Mouse (Mus musculus): ENCODE measurements around the gene Kank1. TPM values are rescaled to one million over a fixed set of nuclear protein-coding genes. Genes with fewer than 3 reads are reported as not detected.

Kank1 gene
- total and polyA plus RNA-seq, 2 experiments from 2014 or later = 6.0 to 16.6 TPM

DNA sequence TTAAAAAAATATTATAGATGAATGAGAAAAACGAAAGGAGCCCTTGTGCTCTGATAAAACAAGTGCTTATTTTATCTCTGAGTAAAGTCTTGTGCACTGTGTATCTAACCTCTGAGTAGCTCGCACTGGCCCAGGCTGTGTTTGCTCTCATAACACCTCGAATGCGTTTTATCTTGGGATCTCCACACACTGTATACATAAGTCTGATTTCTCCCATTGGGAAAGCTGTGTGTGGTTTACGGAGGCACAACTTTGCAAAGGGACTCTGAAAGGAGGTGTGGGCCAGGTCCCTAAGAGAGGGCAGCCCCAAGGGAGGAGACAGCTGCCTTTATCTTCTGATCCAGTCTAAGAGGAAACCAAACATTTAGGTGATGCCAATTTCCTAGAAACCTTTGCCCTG is 198.6 kb downstream of the Kank1 start:
- DNase-seq (ENCODE audit: low spot score) = no peak
- Histone ChIP-seq H3K4me2 (ENCODE audit: low read depth, low read length, poor library complexity, severe bottlenecking) (no peak overlapping the region), H3K9ac (replicated peaks; ENCODE audit: low read length, poor library complexity, severe bottlenecking) (no peak overlapping the region), H3K36me3 (ENCODE audit: insufficient read depth, low read length) (peaks cover 2% of the 10 kb centered on the region; the same call in 1 of the 2 replicates), H3K4me3 (ENCODE audit: low read depth, low read length) (no peak overlapping the region), H3K4me1 (ENCODE audit: insufficient read depth, low read length) (peaks cover 3% of the 10 kb centered on the region; the same call in 1 of the 2 replicates), H3K27me3 (ENCODE audit: insufficient read depth, low read length) (no peaks in the 10 kb centered on the region), H3K27ac (ENCODE audit: low read depth, low read length) (no peak overlapping the region), H3K9me3 (ENCODE audit: low read length) (no peaks in the 10 kb centered on the region)
- no peak for ATAC-seq (ENCODE audit: low FRiP score)
- TF ChIP-seq CTCF (IDR thresholded peaks at IDR 0.05) = no peak
- 87% methylated on average over 5 of the region's 5 CpGs for WGBS

DNA sequence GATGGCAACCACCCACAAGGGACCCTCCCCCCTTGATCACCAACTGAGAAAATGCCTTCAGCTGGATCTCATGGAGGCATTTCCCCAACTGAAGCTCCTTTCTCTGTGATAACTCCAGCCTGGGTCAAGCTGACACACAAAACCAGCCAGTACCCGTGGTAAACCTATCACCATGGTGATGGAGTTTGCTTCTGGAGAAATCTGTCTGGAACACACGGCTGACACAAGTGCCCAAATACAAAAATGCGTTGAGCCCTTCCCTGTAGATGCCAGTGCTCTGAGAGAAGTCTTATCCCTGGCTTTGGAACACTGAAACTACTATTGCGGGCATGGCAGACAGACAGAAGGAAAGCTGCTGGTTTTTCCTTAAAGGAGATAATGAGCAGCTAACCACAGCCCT is 199.4 kb downstream of the Kank1 start:
- ATAC-seq (ENCODE audit: low FRiP score) = no peak

DNA sequence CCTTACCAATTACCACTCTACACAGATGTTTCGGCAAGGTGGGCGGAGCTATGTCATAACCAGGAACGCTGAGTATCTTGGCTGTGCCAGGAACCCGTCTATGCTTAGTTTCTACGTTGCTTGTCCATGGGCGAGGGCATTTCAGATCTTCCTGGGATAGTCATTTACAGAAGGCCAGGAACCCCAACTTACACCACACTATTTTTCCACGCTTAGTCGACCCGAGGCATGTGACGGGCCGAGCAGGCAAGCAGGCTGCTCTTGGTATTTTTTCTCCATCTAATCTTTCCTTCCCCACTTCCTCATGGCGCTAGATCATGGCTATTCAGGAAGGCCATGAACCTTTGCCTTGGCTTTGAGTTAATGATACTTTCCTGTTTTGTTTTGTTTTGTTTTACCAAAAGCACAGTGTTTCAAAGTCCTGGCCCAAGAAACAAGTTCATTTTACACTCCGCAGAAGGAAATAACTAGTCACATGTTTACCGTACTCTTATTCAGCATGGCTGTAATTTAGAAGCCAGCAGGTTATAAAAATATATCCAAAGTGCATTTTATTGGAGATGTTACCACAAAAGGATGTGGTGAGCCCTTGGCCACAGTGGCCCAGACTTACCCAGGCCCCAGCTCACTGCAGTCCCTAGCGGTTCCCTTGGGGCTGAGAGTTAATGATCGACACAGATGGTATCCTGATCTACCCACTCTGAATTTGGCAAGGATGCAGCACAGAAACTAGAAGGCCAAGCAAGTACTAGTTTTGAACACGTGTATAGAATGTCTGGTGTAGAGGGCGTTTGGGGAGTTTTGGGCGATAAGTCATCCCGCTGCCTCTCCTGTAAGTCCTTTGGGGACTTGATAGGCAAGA is 200.2 kb downstream of the Kank1 start:
- no peak for TF ChIP-seq CTCF (IDR thresholded peaks at IDR 0.05)
- ATAC-seq (ENCODE audit: low FRiP score) (no peak), DNase-seq (ENCODE audit: low spot score) (peak; percentile 23)
- 92% methylated on average over 20 of the region's 20 CpGs for WGBS
- no peak overlapping the region for H3K27ac ChIP-seq (ENCODE audit: low read depth, low read length)
- H3K4me1 ChIP-seq (ENCODE audit: insufficient read depth, low read length) = peaks cover 3% of the 10 kb centered on the region; the same call in 1 of the 2 replicates
- H3K4me3 ChIP-seq (ENCODE audit: low read depth, low read length) = no peak overlapping the region
- H3K9ac ChIP-seq (replicated peaks; ENCODE audit: low read length, poor library complexity, severe bottlenecking) = no peak overlapping the region
- H3K27me3 ChIP-seq (ENCODE audit: insufficient read depth, low read length) = no peaks in the 10 kb centered on the region
- H3K4me2 ChIP-seq (ENCODE audit: low read depth, low read length, poor library complexity, severe bottlenecking) = no peak overlapping the region
- H3K36me3 ChIP-seq (ENCODE audit: insufficient read depth, low read length) = no peaks in the 10 kb centered on the region; the same call in 1 of the 2 replicates
- H3K9me3 ChIP-seq (ENCODE audit: low read length) = no peaks in the 10 kb centered on the region

More for the DNA sequence above, 199.4 kb downstream of the Kank1 start:
- no peaks in the 10 kb centered on the region for H3K9me3 ChIP-seq (ENCODE audit: low read length)
- H3K36me3 ChIP-seq (ENCODE audit: insufficient read depth, low read length) = no peaks in the 10 kb centered on the region; the same call in 1 of the 2 replicates
- no peak overlapping the region for H3K4me3 ChIP-seq (ENCODE audit: low read depth, low read length)
- H3K4me2 ChIP-seq (ENCODE audit: low read depth, low read length, poor library complexity, severe bottlenecking) = no peak overlapping the region
- H3K9ac ChIP-seq (replicated peaks; ENCODE audit: low read length, poor library complexity, severe bottlenecking) = no peak overlapping the region
- peak; percentile 60 for DNase-seq (ENCODE audit: low spot score)
- TF ChIP-seq CTCF (IDR thresholded peaks at IDR 0.05) = no peak
- peaks cover 3% of the 10 kb centered on the region; the same call in 1 of the 2 replicates for H3K4me1 ChIP-seq (ENCODE audit: insufficient read depth, low read length)
- H3K27me3 ChIP-seq (ENCODE audit: insufficient read depth, low read length) = no peaks in the 10 kb centered on the region
- 32% methylated on average over 4 of the region's 4 CpGs for WGBS
- H3K27ac ChIP-seq (ENCODE audit: low read depth, low read length) = no peak overlapping the region

DNA sequence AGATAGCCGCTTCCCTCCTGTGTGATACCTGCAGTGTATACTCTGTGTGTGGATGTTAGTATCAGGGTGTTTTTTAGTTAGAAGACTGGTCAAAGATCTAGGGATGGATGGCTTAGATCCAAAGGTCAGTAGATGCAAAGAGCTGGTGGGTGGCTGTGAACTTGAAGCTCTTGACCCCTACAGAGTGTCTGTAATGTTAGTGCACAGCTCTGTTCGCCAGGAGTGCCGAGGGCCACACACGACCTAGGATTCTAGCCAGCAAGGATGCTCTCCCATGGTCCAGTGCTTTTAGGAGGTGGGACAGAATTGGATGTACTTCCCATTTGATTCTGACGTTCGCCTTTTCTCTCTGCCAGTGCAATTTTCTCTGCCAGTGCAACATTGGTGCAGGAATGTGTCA is 201.5 kb downstream of the Kank1 start:
- 89% methylated on average over 6 of the region's 6 CpGs for WGBS
- Histone ChIP-seq H3K27ac (ENCODE audit: low read depth, low read length) (no peak overlapping the region), H3K27me3 (ENCODE audit: insufficient read depth, low read length) (no peaks in the 10 kb centered on the region), H3K36me3 (ENCODE audit: insufficient read depth, low read length) (no peaks in the 10 kb centered on the region; the same call in 1 of the 2 replicates), H3K9me3 (ENCODE audit: low read length) (no peaks in the 10 kb centered on the region), H3K4me2 (ENCODE audit: low read depth, low read length, poor library complexity, severe bottlenecking) (no peak overlapping the region), H3K4me1 (ENCODE audit: insufficient read depth, low read length) (peaks cover 3% of the 10 kb centered on the region; the same call in 1 of the 2 replicates), H3K4me3 (ENCODE audit: low read depth, low read length) (no peak overlapping the region), H3K9ac (replicated peaks; ENCODE audit: low read length, poor library complexity, severe bottlenecking) (no peak overlapping the region)
- TF ChIP-seq CTCF (IDR thresholded peaks at IDR 0.05) = no peak
- DNase-seq (ENCODE audit: low spot score) = no peak
- no peak for ATAC-seq (ENCODE audit: low FRiP score)

DNA sequence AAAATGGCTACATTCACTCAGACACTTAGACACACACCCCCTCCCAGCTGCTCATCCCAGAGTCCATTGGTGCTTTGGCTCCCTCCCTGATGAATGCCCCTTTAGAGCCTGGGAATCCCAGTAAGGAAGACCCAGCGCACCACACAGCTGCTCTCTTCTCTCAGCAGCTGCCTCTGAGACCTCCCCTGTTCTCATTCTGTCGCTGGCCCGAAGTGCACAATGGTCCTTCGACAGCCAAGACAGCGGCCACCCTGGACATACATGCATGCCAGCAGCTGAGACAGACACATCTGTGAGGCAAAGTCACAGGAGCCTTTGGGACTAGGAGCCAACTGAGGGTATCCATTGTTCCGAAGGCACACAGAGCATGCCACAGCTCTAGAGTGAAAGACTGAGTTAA is 203.0 kb downstream of the Kank1 start:
- H3K9ac ChIP-seq (replicated peaks; ENCODE audit: low read length, poor library complexity, severe bottlenecking) = no peak overlapping the region
- ATAC-seq (ENCODE audit: low FRiP score) (peak; percentile 65), DNase-seq (ENCODE audit: low spot score) (peak; percentile 64)
- no peaks in the 10 kb centered on the region for H3K9me3 ChIP-seq (ENCODE audit: low read length)
- no peak overlapping the region for H3K27ac ChIP-seq (ENCODE audit: low read depth, low read length)
- 49% methylated on average over 6 of the region's 6 CpGs for WGBS
- no peak overlapping the region for H3K4me2 ChIP-seq (ENCODE audit: low read depth, low read length, poor library complexity, severe bottlenecking)
- H3K36me3 ChIP-seq (ENCODE audit: insufficient read depth, low read length) = no peaks in the 10 kb centered on the region
- peaks cover 3% of the 10 kb centered on the region; the same call in 1 of the 2 replicates for H3K4me1 ChIP-seq (ENCODE audit: insufficient read depth, low read length)
- H3K4me3 ChIP-seq (ENCODE audit: low read depth, low read length) = no peak overlapping the region
- H3K27me3 ChIP-seq (ENCODE audit: insufficient read depth, low read length) = no peaks in the 10 kb centered on the region
- no peak for TF ChIP-seq CTCF (IDR thresholded peaks at IDR 0.05)

GRCm38 (mm10) chr19:25440736-25441135 is 204.0 kb downstream of the Kank1 start:
- no peak for TF ChIP-seq CTCF (IDR thresholded peaks at IDR 0.05)
- WGBS = 84% methylated on average over 4 of the region's 4 CpGs
- ATAC-seq (ENCODE audit: low FRiP score) (no peak), DNase-seq (ENCODE audit: low spot score) (no peak)
- Histone ChIP-seq H3K36me3 (ENCODE audit: insufficient read depth, low read length) (no peaks in the 10 kb centered on the region), H3K4me3 (ENCODE audit: low read depth, low read length) (no peak overlapping the region), H3K4me2 (ENCODE audit: low read depth, low read length, poor library complexity, severe bottlenecking) (no peak overlapping the region), H3K9me3 (ENCODE audit: low read length) (no peaks in the 10 kb centered on the region), H3K27ac (ENCODE audit: low read depth, low read length) (no peak overlapping the region), H3K9ac (replicated peaks; ENCODE audit: low read length, poor library complexity, severe bottlenecking) (no peak overlapping the region), H3K27me3 (ENCODE audit: insufficient read depth, low read length) (no peaks in the 10 kb centered on the region), H3K4me1 (ENCODE audit: insufficient read depth, low read length) (0 out of 2 replicates have a peak, but pooled peaks cover under 1% of the 10 kb centered on the region)
